Mouse (Mus musculus) hindbrain, embryonic 11.5 days (tissue): Measurements from ENCODE around the gene Sec14l5. TPM values are rescaled to one million over a fixed set of nuclear protein-coding genes. Genes with fewer than 3 reads are reported as not detected.

ENCODE experiments used
- ATAC-seq: fragments of 200-750 bp; cut with Nextera tagmentation; 2 replicates; pipeline ENCODE4 v1.8.0; 2017; ENCODE audit warnings: mild to moderate bottlenecking, moderate TSS enrichment, moderate library complexity; ENCODE audit not compliant: low FRiP score
- DNase-seq: peaks from one replicate; pipeline ENCODE4 v3.0.0-alpha.2; 2015; ENCODE audit warnings: low spot score
- H3K27ac ChIP-seq: fragments of 300-500 bp; sonication (generic); 2 replicates; pipeline ENCODE4 v1.5.1; 2014; ENCODE audit warnings: mild to moderate bottlenecking, low read depth, low read length
- H3K27me3 ChIP-seq: fragments of 300-500 bp; sonication (generic); 2 replicates; pipeline ENCODE4 v1.6.1; 2014; ENCODE audit warnings: mild to moderate bottlenecking, low read length, moderate library complexity, mixed read lengths; ENCODE audit not compliant: control insufficient read depth, insufficient read depth
- H3K36me3 ChIP-seq: fragments of 300-500 bp; sonication (generic); 2 replicates; pipeline ENCODE4 v1.6.1; 2014; ENCODE audit warnings: mild to moderate bottlenecking, low read length, moderate library complexity, mixed read lengths; ENCODE audit not compliant: control insufficient read depth, insufficient read depth
- H3K4me1 ChIP-seq: fragments of 300-500 bp; sonication (generic); replicated peaks from 2 replicates; pipeline ENCODE4 v1.6.1; 2014; ENCODE audit warnings: low read length, mixed read lengths; ENCODE audit not compliant: control insufficient read depth, insufficient read depth
- H3K4me2 ChIP-seq: fragments of 300-500 bp; sonication (generic); replicated peaks from 2 replicates; pipeline ENCODE4 v1.6.1; 2014; ENCODE audit warnings: mild to moderate bottlenecking, low read depth, low read length
- H3K4me3 ChIP-seq: fragments of 300-500 bp; sonication (generic); 2 replicates; pipeline ENCODE4 v1.5.1; 2014; ENCODE audit warnings: low read depth, low read length
- H3K9ac ChIP-seq: fragments of 300-500 bp; sonication (generic); 2 replicates; pipeline ENCODE4 v1.6.1; 2014; ENCODE audit warnings: low read depth, low read length
- H3K9me3 ChIP-seq: fragments of 300-500 bp; sonication (generic); 2 replicates; pipeline ENCODE4 v1.6.1; 2016; ENCODE audit warnings: low read length; ENCODE audit not compliant: control insufficient read depth
- WGBS: fragments of 180-500 bp; shearing (Covaris S2); extraction: QIAGEN DNeasy Blood & Tissue Kit; methylation state at CpG from one replicate; pipeline ENCODE4 v1.1.7; 2014; 5-methylcytosine and 5-hydroxymethylcytosine counted together
- polyA plus RNA-seq: library from polyadenylated mRNA; unstranded; fragments of >200 nt; fragmentation: Nextera tagmentation; extraction: Ambion mirVana; gene quantifications from 2 replicates; pipeline ENCODE4 v1.2.1, GENCODE M21; 2014

Sec14l5 gene
- polyA plus RNA-seq, 1 experiment from 2014 or later = 0.62 TPM

DNA sequence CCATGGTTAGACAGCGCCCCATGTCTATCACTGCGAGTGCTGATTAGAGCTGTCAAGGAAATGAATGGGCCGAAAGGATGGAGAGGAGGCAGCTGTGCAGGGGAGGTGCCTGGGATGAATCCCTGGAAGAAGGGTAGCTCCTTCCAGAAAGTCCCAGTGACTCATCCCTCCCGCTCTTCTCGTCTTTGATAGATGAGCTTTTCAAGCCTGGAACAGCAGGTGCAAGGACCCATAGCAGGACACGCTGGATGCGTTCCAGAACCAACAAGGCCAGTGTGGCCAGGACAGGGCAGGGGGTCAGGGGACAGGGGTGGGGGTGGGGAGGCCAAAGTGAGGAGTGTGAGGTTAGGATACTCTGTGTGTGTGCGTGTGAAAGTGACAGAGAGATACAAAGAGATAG is 12.3 kb downstream of the Sec14l5 start:
- no peak overlapping the region for H3K4me2 ChIP-seq
- WGBS = 78% methylated on average over 8 of the region's 8 CpGs
- H3K4me1 ChIP-seq = no peaks in the 10 kb centered on the region
- no peaks in the 10 kb centered on the region for H3K27me3 ChIP-seq
- no peak overlapping the region for H3K4me3 ChIP-seq
- ATAC-seq (no peak), DNase-seq (no peak)
- no peak overlapping the region for H3K27ac ChIP-seq
- H3K36me3 ChIP-seq = no peaks in the 10 kb centered on the region
- no peak overlapping the region for H3K9ac ChIP-seq
- H3K9me3 ChIP-seq = no peaks in the 10 kb centered on the region

GRCm38 (mm10) chr16:5164327-5164726 is 17.4 kb downstream of the Sec14l5 start:
- Histone ChIP-seq H3K9me3 (no peaks in the 10 kb centered on the region), H3K4me1 (no peaks in the 10 kb centered on the region), H3K4me2 (no peak overlapping the region), H3K4me3 (no peak overlapping the region), H3K9ac (no peak overlapping the region), H3K36me3 (no peaks in the 10 kb centered on the region), H3K27ac (no peak overlapping the region), H3K27me3 (no peaks in the 10 kb centered on the region)
- no peak for ATAC-seq
- no peak for DNase-seq
- 70% methylated on average over 6 of the region's 6 CpGs for WGBS

DNA sequence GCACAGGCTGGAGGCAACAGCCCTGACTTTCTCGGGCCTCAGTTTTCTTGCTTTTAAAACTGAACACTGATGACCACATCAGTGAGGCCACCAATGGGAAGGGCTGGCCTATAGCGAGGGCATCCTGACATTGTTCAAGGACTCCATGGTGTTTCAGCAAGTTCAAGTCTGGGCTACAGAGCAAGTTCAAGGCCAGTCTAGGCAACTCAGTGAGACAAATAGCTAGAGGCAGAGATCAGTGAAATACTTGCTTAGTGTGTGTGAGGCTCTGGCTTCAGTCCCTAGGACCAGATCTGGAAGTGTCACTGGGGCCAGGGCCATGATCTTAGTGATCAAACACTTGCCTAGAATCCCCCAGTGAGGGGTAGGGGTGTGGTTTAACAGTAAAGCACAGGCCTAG is 21.1 kb downstream of the Sec14l5 start:
- Histone ChIP-seq H3K36me3 (no peaks in the 10 kb centered on the region), H3K4me1 (no peaks in the 10 kb centered on the region), H3K4me3 (no peak overlapping the region), H3K27ac (no peak overlapping the region), H3K9me3 (no peaks in the 10 kb centered on the region), H3K27me3 (no peaks in the 10 kb centered on the region), H3K4me2 (no peak overlapping the region), H3K9ac (no peak overlapping the region)
- ATAC-seq (no peak), DNase-seq (no peak)
- 80% methylated on average over 2 of the region's 2 CpGs for WGBS

- DNase-seq (no peak), ATAC-seq (no peak)
- H3K27ac ChIP-seq = no peak overlapping the region
- no peaks in the 10 kb centered on the region for H3K9me3 ChIP-seq
- no peak overlapping the region for H3K9ac ChIP-seq
- no peaks in the 10 kb centered on the region for H3K27me3 ChIP-seq
- no peaks in the 10 kb centered on the region for H3K36me3 ChIP-seq
- no peak overlapping the region for H3K4me2 ChIP-seq
- H3K4me1 ChIP-seq = no peaks in the 10 kb centered on the region
- no peak overlapping the region for H3K4me3 ChIP-seq
- 81% methylated on average over 5 of the region's 5 CpGs for WGBS
Measured at GRCm38 (mm10) chr16:5168829-5169228, 21.9 kb downstream of the Sec14l5 start.

DNA sequence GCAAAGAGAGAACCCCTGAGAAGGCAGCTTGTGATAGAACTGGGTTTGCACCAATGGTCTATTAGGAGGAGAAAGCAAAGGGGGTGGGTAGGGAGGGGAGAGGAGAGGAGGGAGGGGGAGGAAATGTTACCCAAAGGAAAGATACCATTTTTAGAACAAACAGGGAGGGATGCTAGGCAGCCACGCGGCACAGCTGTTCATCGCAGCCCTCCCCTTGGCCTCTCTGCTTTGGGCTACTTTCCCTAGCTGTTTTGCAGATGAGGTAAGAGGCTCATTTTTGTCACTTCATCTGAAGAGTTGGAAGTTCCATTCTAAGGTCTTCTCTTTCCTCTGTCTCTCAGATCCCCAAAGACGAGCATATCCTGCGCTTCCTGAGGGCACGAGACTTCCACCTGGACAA is 25.7 kb downstream of the Sec14l5 start:
- no peaks in the 10 kb centered on the region for H3K36me3 ChIP-seq
- DNase-seq = no peak
- no peak overlapping the region for H3K4me3 ChIP-seq
- H3K27me3 ChIP-seq = no peaks in the 10 kb centered on the region
- H3K4me1 ChIP-seq = no peaks in the 10 kb centered on the region
- no peaks in the 10 kb centered on the region for H3K9me3 ChIP-seq
- no peak overlapping the region for H3K4me2 ChIP-seq
- no peak overlapping the region for H3K9ac ChIP-seq
- H3K27ac ChIP-seq = no peak overlapping the region
- 92% methylated on average over 6 of the region's 6 CpGs for WGBS
- ATAC-seq = no peak

- DNase-seq (no peak), ATAC-seq (no peak)
- no peaks in the 10 kb centered on the region for H3K4me1 ChIP-seq
- H3K9ac ChIP-seq = no peak overlapping the region
- H3K27ac ChIP-seq = no peak overlapping the region
- no peaks in the 10 kb centered on the region for H3K36me3 ChIP-seq
- H3K4me2 ChIP-seq = no peak overlapping the region
- 86% methylated on average over 18 of the region's 18 CpGs for WGBS
- no peaks in the 10 kb centered on the region for H3K27me3 ChIP-seq
- no peak overlapping the region for H3K4me3 ChIP-seq
- no peaks in the 10 kb centered on the region for H3K9me3 ChIP-seq
Measured at GRCm38 (mm10) chr16:5183310-5183975, 36.5 kb downstream of the Sec14l5 start.

DNA sequence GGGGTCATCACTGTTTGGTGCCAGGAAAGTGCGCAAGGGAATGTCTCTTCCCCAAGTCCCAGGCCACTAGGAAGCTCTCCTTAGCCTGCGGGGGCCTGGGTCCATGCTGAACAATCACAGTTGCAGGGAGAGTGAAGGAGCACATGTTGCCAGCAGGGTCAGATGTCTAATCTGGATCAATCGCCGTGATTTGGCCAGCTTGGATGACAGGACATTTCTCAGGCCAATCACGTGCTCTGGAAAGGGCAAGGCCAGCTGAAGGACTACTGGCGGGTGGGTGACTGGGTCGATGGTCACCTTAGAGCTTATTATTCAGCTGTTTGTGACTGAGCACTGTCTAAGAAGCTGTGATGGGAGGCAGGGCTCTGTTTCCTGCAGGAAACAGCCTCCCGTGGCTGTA is 37.2 kb downstream of the Sec14l5 start:
- Histone ChIP-seq H3K4me3 (no peak overlapping the region), H3K27ac (no peak overlapping the region), H3K27me3 (no peaks in the 10 kb centered on the region), H3K9ac (no peak overlapping the region), H3K4me2 (no peak overlapping the region), H3K36me3 (no peaks in the 10 kb centered on the region), H3K4me1 (no peaks in the 10 kb centered on the region), H3K9me3 (no peaks in the 10 kb centered on the region)
- WGBS = 66% methylated on average over 8 of the region's 8 CpGs
- no peak for DNase-seq
- no peak for ATAC-seq

DNA sequence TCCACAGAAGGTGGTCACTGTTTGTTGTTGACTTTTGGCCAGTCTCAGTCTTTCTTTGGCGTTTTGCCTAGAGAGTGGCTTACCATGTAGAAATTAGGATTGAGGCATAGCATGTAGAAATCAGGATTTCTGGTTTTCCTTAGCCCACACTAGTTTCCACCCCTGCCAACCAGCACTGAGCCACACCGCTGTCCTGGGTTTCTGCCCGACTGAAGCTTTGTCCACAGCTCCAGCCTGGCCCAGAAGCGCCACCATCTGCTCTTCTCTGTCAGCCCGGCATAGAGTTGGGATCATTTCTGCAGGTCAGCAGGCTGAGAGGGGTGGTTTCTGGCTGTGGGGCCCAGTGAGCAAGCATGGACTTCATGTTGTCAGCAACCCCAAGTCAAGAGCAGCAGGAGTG is 38.0 kb downstream of the Sec14l5 start:
- no peaks in the 10 kb centered on the region for H3K27me3 ChIP-seq
- H3K4me2 ChIP-seq = no peak overlapping the region
- H3K4me3 ChIP-seq = no peak overlapping the region
- H3K27ac ChIP-seq = no peak overlapping the region
- DNase-seq = no peak
- no peaks in the 10 kb centered on the region for H3K36me3 ChIP-seq
- 84% methylated on average over 5 of the region's 5 CpGs for whole genome bisulfite sequencing
- no peaks in the 10 kb centered on the region for H3K4me1 ChIP-seq
- no peaks in the 10 kb centered on the region for H3K9me3 ChIP-seq
- ATAC-seq = no peak
- no peak overlapping the region for H3K9ac ChIP-seq

GRCm38 (mm10) chr16:5185691-5186090 is 38.8 kb downstream of the Sec14l5 start:
- ATAC-seq (no peak), DNase-seq (no peak)
- Histone ChIP-seq H3K9me3 (no peaks in the 10 kb centered on the region), H3K27ac (no peak overlapping the region), H3K4me3 (no peak overlapping the region), H3K27me3 (no peaks in the 10 kb centered on the region), H3K9ac (no peak overlapping the region), H3K4me2 (no peak overlapping the region), H3K36me3 (no peaks in the 10 kb centered on the region), H3K4me1 (no peaks in the 10 kb centered on the region)
- 65% methylated on average over 7 of the region's 7 CpGs for WGBS
